Mouse (Mus musculus): ENCODE data around the gene Mki67.

Mki67 gene

GRCm38 (mm10) chr7:135668852-135669739, 47.1 kb downstream of the Mki67 start:
- DNase-seq (ENCODE audit: low read depth, low spot score): peak; percentile 79

- DNase-seq (ENCODE audit: low read depth, low spot score): no peak
Observed at GRCm38 (mm10) chr7:135666314-135666713, 49.8 kb downstream of the Mki67 start.

GRCm38 (mm10) chr7:135664211-135664610, 52.0 kb downstream of the Mki67 start:
- DNase-seq (ENCODE audit: low read depth, low spot score): no peak

GRCm38 (mm10) chr7:135660314-135660713, 55.8 kb downstream of the Mki67 start:
- DNase-seq (ENCODE audit: low read depth, low spot score): no peak

GRCm38 (mm10) chr7:135659314-135659935, 56.7 kb downstream of the Mki67 start:
- peak; percentile 48 for DNase-seq (ENCODE audit: low read depth, low spot score)

GRCm38 (mm10) chr7:135658150-135658549, 58.0 kb downstream of the Mki67 start:
- DNase-seq (ENCODE audit: low read depth, low spot score): no peak

GRCm38 (mm10) chr7:135655113-135655512, 61.0 kb downstream of the Mki67 start:
- no peak for DNase-seq (ENCODE audit: low read depth, low spot score)

GRCm38 (mm10) chr7:135654288-135654687, 61.9 kb downstream of the Mki67 start:
- no peak for DNase-seq (ENCODE audit: low read depth, low spot score)

GRCm38 (mm10) chr7:135653601-135654000, 62.6 kb downstream of the Mki67 start:
- no peak for DNase-seq (ENCODE audit: low read depth, low spot score)

GRCm38 (mm10) chr7:135652781-135653180, 63.4 kb downstream of the Mki67 start:
- DNase-seq (ENCODE audit: low read depth, low spot score): peak; percentile 61

GRCm38 (mm10) chr7:135651831-135652511, 64.2 kb downstream of the Mki67 start:
- DNase-seq (ENCODE audit: low read depth, low spot score): peak; percentile 79

GRCm38 (mm10) chr7:135650061-135650460, 66.1 kb downstream of the Mki67 start:
- DNase-seq (ENCODE audit: low read depth, low spot score): no peak

- no peak for DNase-seq (ENCODE audit: low read depth, low spot score)
Observed at GRCm38 (mm10) chr7:135649306-135649705, 66.9 kb downstream of the Mki67 start.

GRCm38 (mm10) chr7:135648821-135649220, 67.3 kb downstream of the Mki67 start:
- no peak for DNase-seq (ENCODE audit: low read depth, low spot score)

GRCm38 (mm10) chr7:135646976-135647375, 69.2 kb downstream of the Mki67 start:
- peak; percentile 54 for DNase-seq (ENCODE audit: low read depth, low spot score)

- no peak for DNase-seq (ENCODE audit: low read depth, low spot score)
Observed at GRCm38 (mm10) chr7:135644452-135644851, 71.7 kb downstream of the Mki67 start.

GRCm38 (mm10) chr7:135641698-135642507, 74.3 kb downstream of the Mki67 start:
- DNase-seq (ENCODE audit: low read depth, low spot score): peak; percentile 49

All from CD4-positive helper T cell, adult 2 months (primary cell).